22 mouse cellular contexts compared by ENCODE assay signal in genomic region chr11:107969943-107970342, GRCm38 (mm10). TPM values are rescaled to one million over a fixed set of nuclear protein-coding genes. Genes with fewer than 3 reads are reported as not detected.
A peak's percentile ranks its signal among the peaks of the same experiment; 100 is the strongest.
DNase-seq lines count a peak whose midpoint lies in the region; ATAC-seq lines count a peak whose summit lies in the region.
"Had no signal": no experiment of that assay in that cellular context is flagged by ENCODE, and none has a peak within 500 bp of the region (broad histone marks: within the 10 kb centered on the region; RNA-seq: fewer than 3 reads in every experiment).

No protein-coding gene starts in this region.

- peaks cover 39% of the 10 kb centered on the region for H3K4me1 ChIP-seq in kidney, embryonic 16.5 days (ENCODE audit: insufficient read depth, low read length)
- H3K4me1 ChIP-seq in hindbrain, embryonic 14.5 days (replicated peaks; ENCODE audit: control insufficient read depth, insufficient read depth, low read length): peaks cover 16% of the 10 kb centered on the region; the same call in 1 of the 2 replicates
- peaks cover 21% of the 10 kb centered on the region; the same call in 1 of the 2 replicates for H3K4me1 ChIP-seq in neural tube, embryonic 14.5 days (ENCODE audit: control insufficient read depth, insufficient read depth, low read length)
- H3K4me1 ChIP-seq: heart, embryonic 10.5 days; liver, embryonic 12.5 days had no signal

- no peaks in the 10 kb centered on the region for H3K9me3 ChIP-seq in kidney, embryonic 16.5 days (ENCODE audit: low read length)
- H3K9me3 ChIP-seq in hindbrain, embryonic 14.5 days (ENCODE audit: control insufficient read depth, low read length): no peaks in the 10 kb centered on the region
- no peaks in the 10 kb centered on the region for H3K9me3 ChIP-seq in neural tube, embryonic 14.5 days (ENCODE audit: control insufficient read depth, low read length)
- H3K9me3 ChIP-seq: heart, embryonic 10.5 days; intestine, embryonic 15.5 days; liver, embryonic 12.5 days had no signal

- no peak overlapping the region for H3K4me2 ChIP-seq in kidney, embryonic 16.5 days (replicated peaks; ENCODE audit: low read depth, low read length)
- no peak overlapping the region for H3K4me2 ChIP-seq in hindbrain, embryonic 14.5 days (replicated peaks)
- no peak overlapping the region for H3K4me2 ChIP-seq in neural tube, embryonic 14.5 days (ENCODE audit: low read depth, low read length)
- H3K4me2 ChIP-seq: intestine, embryonic 15.5 days; liver, embryonic 12.5 days; lung, embryonic 14.5 days had no signal

- H3K27me3 ChIP-seq in kidney, embryonic 16.5 days (ENCODE audit: insufficient read depth, low read length): no peaks in the 10 kb centered on the region
- H3K27me3 ChIP-seq in hindbrain, embryonic 14.5 days (ENCODE audit: control insufficient read depth, insufficient read depth, low read length): no peaks in the 10 kb centered on the region
- no peaks in the 10 kb centered on the region for H3K27me3 ChIP-seq in neural tube, embryonic 14.5 days (ENCODE audit: control insufficient read depth, insufficient read depth, low read length)
- H3K27me3 ChIP-seq: intestine, embryonic 15.5 days; liver, embryonic 12.5 days had no signal

- peak; percentile 64; the same call in 1 of the 2 replicates for ATAC-seq in kidney, embryonic 16.5 days (ENCODE audit: low FRiP score, low TSS enrichment)
- ATAC-seq in hindbrain, embryonic 14.5 days (ENCODE audit: low FRiP score): no peak
- peak; percentile 59 for ATAC-seq in neural tube, embryonic 14.5 days (ENCODE audit: low read depth)
- ATAC-seq: CD4-positive, CD25-positive, alpha-beta regulatory T cell, adult 4 months; intestine, embryonic 15.5 days; liver, embryonic 12.5 days had no signal

- DNase-seq in embryo, embryonic 11 days: peak; percentile 34
- DNase-seq in embryo, embryonic 10 days (ENCODE audit: low spot score): no peak
- DNase-seq in kidney, postnatal 25 days: no peak
- DNase-seq in hindbrain, embryonic 14.5 days (ENCODE audit: low spot score): no peak
- DNase-seq in left cerebral cortex, postnatal 14 days (ENCODE audit: low spot score in 2 of 2): no peak
- DNase-seq in gastrocnemius, postnatal 4 days (ENCODE audit: low spot score in 2 of 2): no peak
- DNase-seq: cerebellum, adult 9-10 months; gastrocnemius, postnatal 36 days; heart, postnatal 14 days; lung, embryonic 14.5 days; lung, postnatal 4 days; right cerebral cortex, adult 18-20 months; spleen, adult 18-20 months had no signal

- no peak overlapping the region for H3K9ac ChIP-seq in kidney, embryonic 16.5 days (replicated peaks; ENCODE audit: low read length)
- H3K9ac ChIP-seq in hindbrain, embryonic 14.5 days: no peak overlapping the region
- no peak overlapping the region for H3K9ac ChIP-seq in neural tube, embryonic 14.5 days (replicated peaks; ENCODE audit: low read depth, low read length)
- H3K9ac ChIP-seq: intestine, embryonic 15.5 days; liver, embryonic 12.5 days; lung, embryonic 14.5 days had no signal

- no peak overlapping the region for H3K4me3 ChIP-seq in kidney, embryonic 16.5 days (ENCODE audit: low read length)
- H3K4me3 ChIP-seq in hindbrain, embryonic 14.5 days (replicated peaks; ENCODE audit: low read length): no peak overlapping the region
- H3K4me3 ChIP-seq in neural tube, embryonic 14.5 days (ENCODE audit: low read depth, low read length): no peak overlapping the region
- H3K4me3 ChIP-seq: heart, embryonic 10.5 days; intestine, embryonic 15.5 days; liver, embryonic 12.5 days had no signal

- no peaks in the 10 kb centered on the region for H3K36me3 ChIP-seq in kidney, embryonic 16.5 days (ENCODE audit: insufficient read depth, low read length)
- H3K36me3 ChIP-seq in hindbrain, embryonic 14.5 days (replicated peaks; ENCODE audit: control insufficient read depth, insufficient read depth): peaks cover 12% of the 10 kb centered on the region
- H3K36me3 ChIP-seq in neural tube, embryonic 14.5 days (ENCODE audit: control insufficient read depth, insufficient read depth, low read length): no peaks in the 10 kb centered on the region
- H3K36me3 ChIP-seq: G1E; intestine, embryonic 15.5 days; liver, embryonic 12.5 days had no signal

- 13% methylated on average over 10 of the region's 10 CpGs for WGBS in kidney, embryonic 16.5 days
- whole genome bisulfite sequencing in hindbrain, embryonic 14.5 days: 35% methylated on average over 10 of the region's 10 CpGs
- 13% methylated on average over 10 of the region's 10 CpGs for WGBS in neural tube, embryonic 14.5 days

- no peak overlapping the region for H3K27ac ChIP-seq in kidney, embryonic 16.5 days (ENCODE audit: low read length)
- peak overlapping the region; percentile 27; the same call in 1 of the 2 replicates for H3K27ac ChIP-seq in hindbrain, embryonic 14.5 days
- peak overlapping the region; percentile 24 for H3K27ac ChIP-seq in neural tube, embryonic 14.5 days (ENCODE audit: low read depth, low read length)
- H3K27ac ChIP-seq: heart, embryonic 10.5 days; intestine, embryonic 15.5 days; liver, embryonic 12.5 days had no signal

- intact Hi-C loops in left cerebral cortex, postnatal 14 days (cut with DNase I): no loop called here

RNA-seq across cellular contexts. Expression of gene Cacng5, which starts 55.1 kb away (rescaled TPM):
- 0.22 and 0.49 TPM in 2 replicates for polyA plus RNA-seq in kidney, embryonic 16.5 days (2015; fragmentation: Nextera tagmentation; extraction: Ambion mirVana)
- 7.1 and 8.7 TPM in 2 replicates for polyA plus RNA-seq in hindbrain, embryonic 14.5 days (2014; fragmentation: Nextera tagmentation; extraction: Ambion mirVana)
- 8.9 and 9.5 TPM in 2 replicates for polyA plus RNA-seq in neural tube, embryonic 14.5 days (2014; fragmentation: Nextera tagmentation; extraction: Ambion mirVana)
- total RNA-seq in left cerebral cortex, postnatal 14 days (2021): 10 to 100 TPM; 15.7 to 17.5 TPM
- total RNA-seq in gastrocnemius, postnatal 4 days (2021): under 1 TPM; 0.22 to 0.26 TPM
- total RNA-seq: G1E; gastrocnemius, postnatal 36 days; monocyte, adult 5-6 weeks had no signal
- polyA plus RNA-seq: CD4-positive, CD25-positive, alpha-beta regulatory T cell, adult 4 months; G1E; thymus, postnatal 0 days had no signal
